Mouse (Mus musculus) heart, adult 2 months (tissue): ENCODE results near the gene Mdc1.

Source experiments
- CTCF ChIP-seq: fragments of 200-600 bp; IDR thresholded peaks from 2 replicates; pipeline ENCODE4 v1.8.1; 2022; ENCODE audit warnings: antibody characterized with exemption, mild to moderate bottlenecking, moderate library complexity
- POLR2A ChIP-seq: fragments of 200-500 bp; IDR thresholded peaks from 2 replicates; pipeline ENCODE4 v1.6.1; 2011; ENCODE audit warnings: mild to moderate bottlenecking, low read depth, low read length, control low read depth; ENCODE audit not compliant: insufficient read depth

DNA sequence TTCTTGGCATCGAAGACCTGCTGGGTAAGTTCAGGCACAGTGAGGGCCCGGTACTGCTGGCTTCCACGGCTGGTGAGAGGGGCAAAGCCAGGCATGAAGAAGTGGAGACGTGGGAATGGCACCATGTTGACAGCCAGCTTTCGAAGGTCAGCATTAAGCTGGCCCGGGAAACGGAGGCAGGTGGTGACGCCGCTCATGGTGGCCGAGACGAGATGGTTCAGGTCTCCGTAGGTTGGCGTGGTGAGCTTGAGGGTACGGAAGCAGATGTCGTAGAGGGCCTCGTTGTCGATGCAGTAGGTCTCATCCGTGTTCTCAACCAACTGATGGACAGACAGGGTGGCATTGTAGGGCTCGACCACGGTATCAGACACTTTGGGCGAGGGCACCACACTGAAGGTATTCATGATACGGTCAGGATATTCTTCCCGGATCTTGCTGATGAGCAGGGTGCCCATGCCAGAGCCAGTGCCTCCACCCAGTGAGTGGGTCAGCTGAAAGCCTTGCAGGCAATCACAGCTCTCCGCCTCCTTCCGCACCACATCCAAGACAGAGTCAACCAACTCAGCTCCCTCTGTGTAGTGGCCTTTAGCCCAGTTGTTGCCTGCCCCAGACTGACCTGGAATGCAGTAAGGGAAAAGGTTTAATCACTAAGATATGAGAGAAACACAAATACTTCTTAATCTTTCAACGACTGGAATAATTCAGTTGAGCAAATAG lies 5.7 kb upstream of the Mdc1 start:
- TF ChIP-seq CTCF, result no peak
- no peak for TF ChIP-seq POLR2A
